Mouse (Mus musculus) thymus, adult 2 months (tissue): Measurements from ENCODE around the gene Fads6. TPM values are rescaled to one million over a fixed set of nuclear protein-coding genes. Genes with fewer than 3 reads are reported as not detected.
A peak's percentile ranks its signal among the peaks of the same experiment; 100 is the strongest.

Source experiments
- DNase-seq: peaks from one replicate; pipeline ENCODE4 v3.0.0; 2021
- H3K27ac ChIP-seq: fragments of 200-500 bp; 2 replicates; pipeline ENCODE4 v1.5.1; 2012; ENCODE audit warnings: low read length, control low read depth; ENCODE audit not compliant: control insufficient read depth, insufficient read depth
- H3K27me3 ChIP-seq: fragments of 200-500 bp; 2 replicates; pipeline ENCODE4 v1.6.1; 2012; ENCODE audit warnings: mild to moderate bottlenecking, low read length, moderate library complexity, mixed read lengths; ENCODE audit not compliant: control insufficient read depth, insufficient read depth
- H3K36me3 ChIP-seq: fragments of 200-500 bp; 2 replicates; pipeline ENCODE4 v1.6.1; 2012; ENCODE audit warnings: mild to moderate bottlenecking, low read length, moderate library complexity; ENCODE audit not compliant: control insufficient read depth, insufficient read depth
- H3K4me1 ChIP-seq: fragments of 200-500 bp; replicated peaks from 2 replicates; pipeline ENCODE4 v1.6.1; 2012; ENCODE audit warnings: low read length; ENCODE audit not compliant: control insufficient read depth, insufficient read depth
- H3K4me3 ChIP-seq: fragments of 200-500 bp; 2 replicates; pipeline ENCODE4 v1.5.1; 2012; ENCODE audit warnings: mild to moderate bottlenecking, low read length, control low read depth, moderate library complexity; ENCODE audit not compliant: control insufficient read depth, insufficient read depth
- CTCF ChIP-seq: fragments of 200-500 bp; IDR thresholded peaks from 2 replicates; pipeline ENCODE4 v1.5.1; 2012; ENCODE audit warnings: mild to moderate bottlenecking, control low read depth, low read length, moderate library complexity, borderline replicate concordance; ENCODE audit not compliant: control insufficient read depth, poor library complexity, insufficient read depth; ENCODE audit errors: extremely low read depth
- POLR2A ChIP-seq: fragments of 200-500 bp; IDR thresholded peaks from 2 replicates; pipeline ENCODE4 v1.6.1; 2012; ENCODE audit warnings: mild to moderate bottlenecking, low read length, control low read depth, moderate library complexity; ENCODE audit not compliant: control insufficient read depth, poor library complexity, insufficient read depth; ENCODE audit errors: extremely low read depth
- WGBS: fragments of 180-500 bp; shearing (Covaris S2); methylation state at CpG from one replicate; pipeline ENCODE4 v1.1.7; 2018; 5-methylcytosine and 5-hydroxymethylcytosine counted together
- polyA plus RNA-seq: library from polyadenylated mRNA; depleted of rRNA; stranded (reverse); fragments of >200 nt; gene quantifications from 2 replicates; pipeline ENCODE4 v1.2.3, GENCODE M21; 2012

Gene Fads6
- polyA plus RNA-seq, 1 experiment, result 2.1 TPM

GRCm38 (mm10) chr11:115247945-115248344 is 49.5 kb downstream of the Fads6 start:
- H3K4me1 ChIP-seq, result peaks cover 32% of the 10 kb centered on the region
- no peak overlapping the region for H3K4me3 ChIP-seq
- 0 out of 2 replicates have a peak, but pooled peaks cover 3% of the 10 kb centered on the region for H3K36me3 ChIP-seq
- H3K27ac ChIP-seq, result no peak overlapping the region
- 60% methylated on average over 6 of the region's 6 CpGs for WGBS
- TF ChIP-seq CTCF (no peak), POLR2A (no peak)
- DNase-seq, result no peak
- peaks cover 21% of the 10 kb centered on the region; the same call in 1 of the 2 replicates for H3K27me3 ChIP-seq

DNA sequence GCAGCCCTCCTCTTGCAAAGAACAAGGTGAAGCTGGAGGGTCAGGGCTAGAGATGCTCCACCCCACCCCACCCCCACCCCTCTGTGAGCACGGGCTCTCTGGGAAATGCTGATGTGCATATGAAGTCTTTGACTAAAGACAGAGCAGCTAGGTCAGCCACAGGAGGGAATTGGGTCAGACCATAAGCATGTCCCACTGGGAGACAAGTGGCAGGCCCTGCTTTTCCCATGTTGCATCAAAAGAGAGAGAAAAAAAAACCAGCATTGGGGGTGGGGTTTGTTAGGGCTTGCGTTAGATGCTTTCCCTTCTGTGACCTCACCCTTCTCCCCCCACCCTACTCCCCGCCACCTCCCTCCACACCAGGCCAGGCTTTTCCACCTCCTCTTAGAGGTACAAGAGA is 50.2 kb downstream of the Fads6 start:
- Histone ChIP-seq H3K4me3 (no peak overlapping the region), H3K4me1 (peaks cover 38% of the 10 kb centered on the region), H3K36me3 (0 out of 2 replicates have a peak, but pooled peaks cover 3% of the 10 kb centered on the region), H3K27ac (no peak overlapping the region), H3K27me3 (peaks cover 21% of the 10 kb centered on the region; the same call in 1 of the 2 replicates)
- DNase-seq, result no peak
- WGBS, result 52% methylated on average over 3 of the region's 3 CpGs
- TF ChIP-seq POLR2A (no peak), CTCF (no peak)

DNA sequence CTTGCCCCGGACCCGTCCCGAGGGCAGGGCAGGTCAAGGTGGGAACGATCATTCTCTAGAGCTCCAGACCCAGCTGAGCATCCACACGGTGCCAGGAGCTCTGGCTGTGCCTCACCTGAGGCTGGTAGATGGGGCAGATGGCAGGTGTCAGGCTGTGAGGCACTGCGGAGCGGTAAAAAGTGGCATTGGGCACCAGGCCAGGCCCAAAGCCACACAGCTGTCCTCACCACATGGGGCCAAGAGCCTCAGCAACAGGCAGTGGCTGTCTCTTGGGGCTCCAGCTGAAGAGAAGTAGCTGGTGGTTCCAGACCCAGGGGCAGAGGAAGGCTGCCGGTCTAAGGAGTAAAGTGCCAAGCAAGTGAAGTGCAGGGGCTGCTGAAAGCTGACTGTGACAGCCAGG is 51.1 kb downstream of the Fads6 start:
- no peak for TF ChIP-seq CTCF
- TF ChIP-seq POLR2A, result 0 out of 2 replicates have a peak, but pooled peaks have one; percentile 18
- Histone ChIP-seq H3K27me3 (peaks cover 21% of the 10 kb centered on the region; the same call in 1 of the 2 replicates), H3K4me3 (no peak overlapping the region), H3K36me3 (0 out of 2 replicates have a peak, but pooled peaks cover 3% of the 10 kb centered on the region), H3K27ac (no peak overlapping the region), H3K4me1 (peaks cover 42% of the 10 kb centered on the region)
- WGBS, result 31% methylated on average over 8 of the region's 8 CpGs
- DNase-seq, result no peak

DNA sequence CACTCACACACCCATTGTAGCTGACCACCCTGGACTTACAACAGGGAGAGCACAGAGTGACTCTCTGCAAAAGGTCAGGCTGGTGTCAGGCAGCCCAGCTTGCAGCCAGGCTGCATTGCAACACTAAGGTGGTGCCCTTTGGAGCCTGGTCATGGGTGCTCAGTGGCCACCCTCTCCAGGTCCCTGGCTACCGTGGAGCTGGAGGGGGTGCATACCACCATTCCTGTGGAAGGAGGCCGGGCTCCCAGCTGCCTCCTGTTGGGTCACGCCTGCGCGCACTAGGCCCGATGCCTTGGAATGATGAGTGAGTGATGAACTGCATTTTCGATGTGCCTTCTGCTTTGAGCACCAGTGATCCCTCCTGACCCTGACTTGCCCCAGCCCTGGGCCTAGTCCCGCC is 52.6 kb downstream of the Fads6 start:
- Histone ChIP-seq H3K4me1 (peaks cover 43% of the 10 kb centered on the region), H3K27me3 (peaks cover 9% of the 10 kb centered on the region; the same call in 1 of the 2 replicates), H3K4me3 (no peak overlapping the region), H3K36me3 (0 out of 2 replicates have a peak, but pooled peaks cover 3% of the 10 kb centered on the region), H3K27ac (no peak overlapping the region)
- WGBS, result 95% methylated on average over 8 of the region's 8 CpGs
- DNase-seq, result no peak
- TF ChIP-seq POLR2A (no peak), CTCF (no peak)

DNA sequence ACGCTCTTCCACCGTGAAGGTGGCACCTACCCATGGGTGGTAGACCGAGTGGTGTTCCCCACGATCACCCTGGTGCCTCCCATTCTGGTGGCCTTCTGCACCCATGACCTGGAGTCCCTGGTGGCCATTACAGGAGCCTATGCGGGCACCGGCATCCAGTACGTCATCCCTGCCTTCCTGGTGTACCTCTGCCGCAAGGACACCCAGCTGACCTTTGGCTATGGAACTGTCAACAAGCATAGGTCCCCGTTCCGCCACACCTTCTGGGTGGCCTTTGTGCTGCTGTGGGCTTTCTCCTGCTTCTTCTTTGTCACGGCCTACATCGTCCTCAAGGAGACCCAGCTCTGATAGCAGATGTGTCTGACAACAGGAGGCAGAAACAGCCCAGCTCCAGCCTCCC is 53.7 kb downstream of the Fads6 start:
- 0 out of 2 replicates have a peak, but pooled peaks cover 3% of the 10 kb centered on the region for H3K36me3 ChIP-seq
- H3K27ac ChIP-seq, result no peak overlapping the region
- no peak overlapping the region for H3K4me3 ChIP-seq
- TF ChIP-seq POLR2A (no peak), CTCF (no peak)
- H3K4me1 ChIP-seq, result peaks cover 39% of the 10 kb centered on the region
- WGBS, result 97% methylated on average over 12 of the region's 12 CpGs
- DNase-seq, result no peak
- no peaks in the 10 kb centered on the region; the same call in 1 of the 2 replicates for H3K27me3 ChIP-seq

- no peak overlapping the region for H3K4me3 ChIP-seq
- 74% methylated on average over 3 of the region's 3 CpGs for WGBS
- H3K36me3 ChIP-seq, result 0 out of 2 replicates have a peak, but pooled peaks cover 3% of the 10 kb centered on the region
- peaks cover 39% of the 10 kb centered on the region for H3K4me1 ChIP-seq
- no peak overlapping the region for H3K27ac ChIP-seq
- TF ChIP-seq CTCF (peak; percentile 38; the same call in 1 of the 2 replicates), POLR2A (no peak)
- DNase-seq, result no peak
- no peaks in the 10 kb centered on the region for H3K27me3 ChIP-seq
These were observed 54.7 kb downstream of the Fads6 start for GRCm38 (mm10) chr11:115242746-115243145.

- H3K36me3 ChIP-seq, result 0 out of 2 replicates have a peak, but pooled peaks cover 3% of the 10 kb centered on the region
These were observed 56.1 kb downstream of the Fads6 start for GRCm38 (mm10) chr11:115241402-115241801.

More at GRCm38 (mm10) chr11:115241402-115241801, 56.1 kb downstream of the Fads6 start:
- Histone ChIP-seq H3K4me1 (peaks cover 37% of the 10 kb centered on the region), H3K4me3 (no peak overlapping the region), H3K27ac (no peak overlapping the region), H3K27me3 (no peaks in the 10 kb centered on the region)
- DNase-seq, result no peak
- no peak for TF ChIP-seq CTCF
- no peak for TF ChIP-seq POLR2A
- 86% methylated on average over 11 of the region's 11 CpGs for WGBS
